In genomic region chr7:125900386-125901161, GRCm38 (mm10) we compare ENCODE assay signal across 17 mouse cellular contexts.
DNase-seq lines count a peak whose midpoint lies in the region; ATAC-seq and TF ChIP-seq lines count a peak whose summit lies in the region.
"Had no signal": no experiment of that assay in that cellular context is flagged by ENCODE, and none has a peak within 500 bp of the region (broad histone marks: within the 10 kb centered on the region; RNA-seq: fewer than 3 reads in every experiment).

No protein-coding gene starts in this region.

- H3K4me2 ChIP-seq in hindbrain, embryonic 16.5 days (ENCODE audit: low read length): no peak overlapping the region
- H3K4me2 ChIP-seq: forebrain, embryonic 15.5 days; neural tube, embryonic 15.5 days had no signal

- no peaks in the 10 kb centered on the region for H3K9me3 ChIP-seq in hindbrain, embryonic 16.5 days (ENCODE audit: control insufficient read depth, low read length)
- H3K9me3 ChIP-seq: forebrain, embryonic 15.5 days; neural tube, embryonic 15.5 days had no signal

- H3K4me3 ChIP-seq in left cerebral cortex, adult 2 months: no peak overlapping the region
- H3K4me3 ChIP-seq in hindbrain, embryonic 16.5 days (ENCODE audit: low read length): no peak overlapping the region
- H3K4me3 ChIP-seq: forebrain, embryonic 15.5 days; megakaryocyte, embryonic 14.5 days; myocyte; neural tube, embryonic 15.5 days had no signal

- H3K27ac ChIP-seq in left cerebral cortex, adult 2 months: peak overlapping the region; percentile 64
- H3K27ac ChIP-seq in hindbrain, embryonic 16.5 days (ENCODE audit: low read depth, low read length): no peak overlapping the region
- H3K27ac ChIP-seq: forebrain, embryonic 15.5 days; neural tube, embryonic 15.5 days; stomach, postnatal 0 days had no signal

- intact Hi-C loops in left cerebral cortex, adult 2 months (cut with DNase I): no loop called here
- intact Hi-C loops in left cerebral cortex, postnatal 36 days (cut with DNase I): no loop called here

- H3K9ac ChIP-seq in hindbrain, embryonic 16.5 days (ENCODE audit: low read depth, low read length): peak overlapping the region; percentile 13; the same call in 1 of the 2 replicates
- H3K9ac ChIP-seq: forebrain, embryonic 15.5 days; neural tube, embryonic 15.5 days had no signal

- 50% methylated on average over 13 of the region's 13 CpGs for WGBS in hindbrain, embryonic 16.5 days

- H3K36me3 ChIP-seq in hindbrain, embryonic 16.5 days (ENCODE audit: control insufficient read depth, insufficient read depth, low read length): no peaks in the 10 kb centered on the region
- H3K36me3 ChIP-seq: forebrain, embryonic 15.5 days; neural tube, embryonic 15.5 days had no signal

- no peaks in the 10 kb centered on the region for H3K27me3 ChIP-seq in hindbrain, embryonic 16.5 days (replicated peaks; ENCODE audit: control insufficient read depth, insufficient read depth, low read length)
- H3K27me3 ChIP-seq: forebrain, embryonic 15.5 days; neural tube, embryonic 15.5 days had no signal

- H3K4me1 ChIP-seq in hindbrain, embryonic 16.5 days (ENCODE audit: control insufficient read depth, insufficient read depth, low read depth, low read length): no peaks in the 10 kb centered on the region; the same call in 1 of the 2 replicates
- H3K4me1 ChIP-seq: forebrain, embryonic 15.5 days had no signal

- no peak for DNase-seq in frontal cortex, postnatal 14 days (ENCODE audit: low spot score in 2 of 2)
- no peak for DNase-seq in left cerebral cortex, adult 2 months (ENCODE audit: extremely low spot score in 1 of 2, low spot score in 2 of 2)
- DNase-seq in left cerebral cortex, postnatal 36 days (ENCODE audit: low spot score in 2 of 2): no peak
- peak; percentile 46 for DNase-seq in telencephalon, adult 2 months (ENCODE audit: low read depth, low spot score)
- no peak for DNase-seq in cerebellum, adult 11 months
- DNase-seq: cerebellum, postnatal 25 days; kidney, adult 2 months; kidney, postnatal 14 days; lung, postnatal 10 days; thymus, postnatal 14 days had no signal

- no peak for TF ChIP-seq CTCF in left cerebral cortex, adult 2 months (IDR thresholded peaks at IDR 0.05)

- peak; percentile 26 for ATAC-seq in frontal cortex, adult (ENCODE audit: low TSS enrichment)
- ATAC-seq in hindbrain, embryonic 16.5 days: peak; percentile 64
- ATAC-seq: forebrain, embryonic 15.5 days had no signal
